Mouse (Mus musculus): ENCODE results near the gene Ppp3ca. TPM values are rescaled to one million over a fixed set of nuclear protein-coding genes. Genes with fewer than 3 reads are reported as not detected.

Ppp3ca gene
- polyA plus RNA-seq, 1 experiment from 2014 or later = 11.3 TPM

GRCm38 (mm10) chr3:136793411-136793810 lies 123.5 kb downstream of the Ppp3ca start:
- Histone ChIP-seq H3K4me3 (replicated peaks) (no peak overlapping the region), H3K9ac (no peak overlapping the region), H3K36me3 (no peaks in the 10 kb centered on the region), H3K9me3 (replicated peaks) (no peaks in the 10 kb centered on the region), H3K4me1 (replicated peaks) (peaks cover 45% of the 10 kb centered on the region), H3K27ac (no peak overlapping the region), H3K27me3 (no peaks in the 10 kb centered on the region), H3K4me2 (no peak overlapping the region)
- no peak for ATAC-seq (ENCODE audit: low read depth)
- no peak for DNase-seq
- WGBS (ENCODE audit: insufficient replicate concordance) = 64% methylated on average over 2 of the region's 2 CpGs

DNA sequence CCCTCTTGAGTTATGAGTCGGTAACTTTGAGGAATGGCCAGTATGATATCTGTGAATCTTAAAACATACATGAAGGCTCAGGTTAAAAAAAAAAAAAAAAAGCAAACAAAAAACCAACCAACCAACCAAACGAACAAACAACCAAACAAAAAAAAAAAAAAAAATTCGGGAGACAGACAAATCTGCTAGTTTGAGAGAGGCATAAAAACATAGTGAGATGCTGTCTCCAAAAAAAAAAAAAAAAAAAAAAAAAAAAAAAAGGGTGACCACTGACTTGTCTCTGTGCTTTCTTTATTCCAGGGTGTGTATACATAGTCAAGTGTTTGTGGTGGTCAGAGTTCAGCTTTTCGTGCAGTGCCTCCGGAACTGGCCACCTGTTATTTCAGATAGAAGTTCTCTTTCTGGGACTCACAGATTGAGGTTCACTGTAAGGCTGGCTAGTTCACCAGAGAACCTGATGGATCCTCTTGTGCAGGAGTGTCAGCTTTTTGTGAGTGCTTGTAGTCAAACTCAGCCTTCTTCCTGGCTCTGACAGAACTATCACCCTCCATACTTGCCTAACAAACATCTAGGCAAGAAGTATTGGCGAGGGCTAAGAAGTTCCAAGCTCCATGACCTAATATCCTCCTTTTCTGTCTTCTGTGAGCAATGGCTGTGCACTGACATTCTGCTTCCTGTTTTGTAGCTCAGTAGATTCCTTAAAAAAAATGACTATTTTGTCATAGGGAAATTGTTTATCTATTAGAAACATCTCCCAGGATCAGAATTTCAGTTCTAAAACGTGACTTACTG lies 124.7 kb downstream of the Ppp3ca start:
- Histone ChIP-seq H3K4me1 (replicated peaks) (peaks cover 42% of the 10 kb centered on the region), H3K27ac (no peak overlapping the region), H3K4me2 (no peak overlapping the region), H3K36me3 (no peaks in the 10 kb centered on the region), H3K27me3 (no peaks in the 10 kb centered on the region), H3K4me3 (replicated peaks) (no peak overlapping the region), H3K9ac (no peak overlapping the region), H3K9me3 (replicated peaks) (no peaks in the 10 kb centered on the region)
- 39% methylated on average over 7 of the region's 7 CpGs for WGBS (ENCODE audit: insufficient replicate concordance)
- ATAC-seq (ENCODE audit: low read depth) (no peak), DNase-seq (no peak)

DNA sequence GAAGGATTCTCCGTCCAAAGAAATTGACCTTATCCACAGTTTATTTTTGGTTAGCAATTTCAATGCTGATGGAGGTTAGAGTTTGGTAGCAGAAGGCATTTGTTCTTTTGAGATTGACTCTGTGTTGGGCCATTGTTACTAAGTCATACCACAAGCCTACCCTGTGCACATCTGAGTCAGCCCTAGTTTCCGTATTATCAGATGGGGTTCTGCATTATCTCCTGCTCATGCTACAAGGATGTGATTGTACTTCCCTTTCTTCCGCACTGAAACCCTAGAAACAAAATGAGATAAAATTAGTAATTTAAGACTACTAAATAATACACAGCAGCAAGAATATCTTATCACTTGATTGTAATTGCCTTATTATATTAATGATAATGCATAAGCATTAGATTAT lies 129.0 kb downstream of the Ppp3ca start:
- Histone ChIP-seq H3K4me3 (replicated peaks) (no peak overlapping the region), H3K4me2 (no peak overlapping the region), H3K9me3 (replicated peaks) (no peaks in the 10 kb centered on the region), H3K27ac (no peak overlapping the region), H3K27me3 (no peaks in the 10 kb centered on the region), H3K4me1 (replicated peaks) (0 out of 2 replicates have a peak, but pooled peaks cover 7% of the 10 kb centered on the region), H3K9ac (no peak overlapping the region), H3K36me3 (no peaks in the 10 kb centered on the region)
- ATAC-seq (ENCODE audit: low read depth) = no peak
- 57% methylated on average over 3 of the region's 3 CpGs for WGBS (ENCODE audit: insufficient replicate concordance)
- DNase-seq = no peak

DNA sequence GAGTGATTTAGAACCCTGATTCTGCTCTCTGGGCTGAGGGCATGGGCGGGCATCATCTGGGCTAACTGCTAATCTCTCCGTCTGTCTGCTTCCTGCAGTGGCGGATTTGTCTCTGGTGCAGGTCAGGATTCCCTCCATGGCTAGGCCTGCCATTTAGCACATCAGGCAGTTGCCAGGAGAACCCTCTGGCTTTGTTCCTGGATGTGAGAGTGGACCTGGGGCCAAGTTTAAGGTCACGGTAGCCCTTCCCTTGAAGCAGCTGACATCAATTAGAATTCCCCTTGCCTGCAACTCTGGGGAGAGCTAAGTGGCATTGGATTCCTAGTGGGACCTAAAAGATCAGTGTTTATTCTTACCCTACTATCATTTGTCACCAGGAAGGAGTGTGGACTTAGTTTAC lies 132.7 kb downstream of the Ppp3ca start:
- ATAC-seq (ENCODE audit: low read depth) = no peak
- no peaks in the 10 kb centered on the region for H3K9me3 ChIP-seq (replicated peaks)
- DNase-seq = no peak
- H3K27me3 ChIP-seq = no peaks in the 10 kb centered on the region
- no peak overlapping the region for H3K27ac ChIP-seq
- H3K4me2 ChIP-seq = no peak overlapping the region
- no peaks in the 10 kb centered on the region for H3K36me3 ChIP-seq
- no peak overlapping the region for H3K4me3 ChIP-seq (replicated peaks)
- H3K4me1 ChIP-seq (replicated peaks) = no peaks in the 10 kb centered on the region
- 54% methylated on average over 4 of the region's 4 CpGs for WGBS (ENCODE audit: insufficient replicate concordance)
- H3K9ac ChIP-seq = no peak overlapping the region

DNA sequence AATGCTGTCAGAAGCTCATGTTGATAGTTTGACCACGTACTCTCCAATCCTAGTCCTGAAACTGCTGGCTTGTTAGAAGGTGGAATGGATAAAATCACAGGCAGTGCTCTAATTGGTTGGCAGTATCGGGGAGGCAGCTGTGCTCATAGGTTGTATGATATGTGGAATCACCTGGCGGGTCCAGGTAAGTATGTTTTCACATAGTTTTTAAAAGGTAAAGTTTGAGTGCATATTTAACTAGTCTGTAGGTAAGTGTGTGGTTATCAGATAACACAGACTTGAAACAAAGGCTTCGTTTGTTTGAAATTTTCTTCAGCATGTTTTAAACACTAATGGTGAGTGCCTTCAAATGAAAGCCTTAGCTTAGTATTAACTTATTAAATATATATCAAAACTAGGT lies 136.0 kb downstream of the Ppp3ca start:
- H3K4me1 ChIP-seq (replicated peaks) = peaks cover 4% of the 10 kb centered on the region; the same call in 1 of the 2 replicates
- H3K27me3 ChIP-seq = no peaks in the 10 kb centered on the region
- 67% methylated on average over 4 of the region's 4 CpGs for WGBS (ENCODE audit: insufficient replicate concordance)
- no peaks in the 10 kb centered on the region for H3K36me3 ChIP-seq
- DNase-seq (no peak), ATAC-seq (ENCODE audit: low read depth) (no peak)
- H3K4me3 ChIP-seq (replicated peaks) = no peak overlapping the region
- H3K4me2 ChIP-seq = no peak overlapping the region
- no peaks in the 10 kb centered on the region for H3K9me3 ChIP-seq (replicated peaks)
- H3K27ac ChIP-seq = no peak overlapping the region
- H3K9ac ChIP-seq = no peak overlapping the region

DNA sequence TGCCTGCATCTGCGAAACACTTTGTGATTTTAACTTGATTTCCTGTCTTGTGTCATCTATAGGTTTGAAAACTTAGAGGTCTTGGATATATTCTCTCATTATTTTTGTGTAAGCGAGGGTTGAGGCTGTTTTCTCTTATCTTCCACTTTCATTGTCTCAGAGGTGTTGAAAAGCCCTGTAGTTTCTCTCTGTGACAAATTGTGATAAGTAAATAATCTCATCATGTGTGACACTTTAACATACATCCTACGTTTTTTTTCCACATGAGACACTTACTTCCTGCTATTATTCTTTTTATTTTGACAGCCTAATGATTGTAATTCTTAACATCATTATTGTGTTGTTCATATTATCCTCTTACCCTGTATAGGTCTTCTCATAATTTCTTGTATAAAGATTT lies 140.3 kb downstream of the Ppp3ca start:
- no peaks in the 10 kb centered on the region for H3K27me3 ChIP-seq
- DNase-seq (no peak), ATAC-seq (ENCODE audit: low read depth) (no peak)
- H3K27ac ChIP-seq = no peak overlapping the region
- H3K9ac ChIP-seq = no peak overlapping the region
- H3K4me2 ChIP-seq = no peak overlapping the region
- H3K4me1 ChIP-seq (replicated peaks) = peaks cover 4% of the 10 kb centered on the region
- no peaks in the 10 kb centered on the region for H3K36me3 ChIP-seq
- no peak overlapping the region for H3K4me3 ChIP-seq (replicated peaks)
- no peaks in the 10 kb centered on the region for H3K9me3 ChIP-seq (replicated peaks)
- WGBS (ENCODE audit: insufficient replicate concordance) = 29% methylated on average over 3 of the region's 3 CpGs

- no peak overlapping the region for H3K4me3 ChIP-seq (replicated peaks)
- no peaks in the 10 kb centered on the region for H3K36me3 ChIP-seq
- no peaks in the 10 kb centered on the region for H3K27me3 ChIP-seq
- no peak for ATAC-seq (ENCODE audit: low read depth)
- H3K4me1 ChIP-seq (replicated peaks) = peaks cover 4% of the 10 kb centered on the region
- 69% methylated on average over 6 of the region's 6 CpGs for WGBS (ENCODE audit: insufficient replicate concordance)
- DNase-seq = no peak
- no peak overlapping the region for H3K27ac ChIP-seq
- no peak overlapping the region for H3K4me2 ChIP-seq
- no peak overlapping the region for H3K9ac ChIP-seq
- no peaks in the 10 kb centered on the region for H3K9me3 ChIP-seq (replicated peaks)
Measured at GRCm38 (mm10) chr3:136812162-136812561, 142.2 kb downstream of the Ppp3ca start.

DNA sequence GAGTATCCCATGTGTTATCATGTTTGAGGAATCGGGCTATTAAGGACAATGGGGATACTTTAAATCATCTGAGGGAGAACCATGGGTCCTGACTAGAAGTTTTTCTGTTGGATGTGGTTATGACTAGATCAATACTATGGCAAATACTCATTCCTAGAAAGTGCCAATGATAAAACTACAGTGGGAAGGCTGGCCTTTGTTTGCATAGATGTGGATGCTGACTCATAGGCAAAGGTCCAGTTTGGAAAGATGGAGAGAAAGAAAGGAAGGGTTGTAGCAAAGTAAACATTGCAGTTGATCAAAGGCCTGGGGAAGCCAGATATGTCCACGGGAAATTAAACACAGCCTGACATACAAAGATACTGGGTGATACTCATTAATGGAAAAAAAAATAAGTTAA lies 142.9 kb downstream of the Ppp3ca start:
- Histone ChIP-seq H3K9me3 (replicated peaks) (no peaks in the 10 kb centered on the region), H3K4me1 (replicated peaks) (peaks cover 4% of the 10 kb centered on the region), H3K27ac (no peak overlapping the region), H3K36me3 (no peaks in the 10 kb centered on the region), H3K4me3 (replicated peaks) (no peak overlapping the region), H3K27me3 (no peaks in the 10 kb centered on the region), H3K4me2 (no peak overlapping the region), H3K9ac (no peak overlapping the region)
- ATAC-seq (ENCODE audit: low read depth) = no peak
- 48% methylated on average over 2 of the region's 2 CpGs for WGBS (ENCODE audit: insufficient replicate concordance)
- DNase-seq = no peak

DNA sequence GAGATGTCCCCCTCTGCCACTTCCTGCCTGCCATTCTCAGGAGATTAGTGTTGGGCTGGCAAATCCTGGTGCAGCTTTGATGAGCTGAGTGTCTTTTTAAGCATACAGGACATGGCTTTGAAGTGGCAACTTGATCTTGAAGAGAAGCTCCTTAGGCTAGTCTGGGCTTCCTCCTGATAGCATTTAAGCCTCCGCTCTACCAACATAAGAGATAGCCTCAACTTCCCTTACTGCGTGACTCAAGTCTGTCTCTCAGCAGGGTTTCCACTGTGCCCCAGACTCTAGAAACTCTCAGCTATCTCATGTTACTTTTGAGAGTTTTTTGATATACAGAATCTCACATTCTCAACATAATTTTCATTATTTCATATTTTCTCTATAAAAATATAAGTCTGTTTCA lies 144.0 kb downstream of the Ppp3ca start:
- Histone ChIP-seq H3K27me3 (no peaks in the 10 kb centered on the region), H3K9ac (no peak overlapping the region), H3K9me3 (replicated peaks) (no peaks in the 10 kb centered on the region), H3K4me2 (no peak overlapping the region), H3K27ac (no peak overlapping the region), H3K4me1 (replicated peaks) (peaks cover 4% of the 10 kb centered on the region), H3K36me3 (no peaks in the 10 kb centered on the region), H3K4me3 (replicated peaks) (no peak overlapping the region)
- ATAC-seq (ENCODE audit: low read depth) (no peak), DNase-seq (no peak)
- WGBS (ENCODE audit: insufficient replicate concordance) = 55% methylated on average over 2 of the region's 2 CpGs

DNA sequence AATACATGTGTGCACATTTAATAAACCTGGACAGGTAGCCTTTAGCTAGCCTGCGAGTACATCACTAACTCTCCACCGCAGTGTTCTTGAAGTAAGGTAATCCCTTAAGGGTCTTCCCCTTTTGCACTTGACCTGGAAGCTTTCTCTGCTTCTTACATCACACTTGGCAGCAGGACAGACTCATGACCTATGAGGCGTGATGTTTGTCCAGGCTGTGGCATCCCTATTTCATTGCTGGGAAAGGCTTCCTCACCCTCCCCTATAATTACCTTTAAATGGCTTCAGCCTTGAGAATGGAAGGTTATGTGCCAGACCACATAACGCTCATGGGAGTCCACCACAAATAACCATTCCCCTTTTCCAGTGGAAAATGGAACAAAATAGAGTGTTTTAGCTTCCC lies 145.0 kb downstream of the Ppp3ca start:
- Histone ChIP-seq H3K9me3 (replicated peaks) (no peaks in the 10 kb centered on the region), H3K4me3 (replicated peaks) (no peak overlapping the region), H3K27ac (no peak overlapping the region), H3K9ac (no peak overlapping the region), H3K4me1 (replicated peaks) (peaks cover 3% of the 10 kb centered on the region), H3K27me3 (no peaks in the 10 kb centered on the region), H3K4me2 (no peak overlapping the region), H3K36me3 (no peaks in the 10 kb centered on the region)
- 78% methylated on average over 4 of the region's 4 CpGs for WGBS (ENCODE audit: insufficient replicate concordance)
- no peak for ATAC-seq (ENCODE audit: low read depth)
- no peak for DNase-seq

- H3K36me3 ChIP-seq = no peaks in the 10 kb centered on the region
- H3K4me3 ChIP-seq (replicated peaks) = no peak overlapping the region
- H3K9me3 ChIP-seq (replicated peaks) = no peaks in the 10 kb centered on the region
- H3K27ac ChIP-seq = no peak overlapping the region
- H3K4me1 ChIP-seq (replicated peaks) = no peaks in the 10 kb centered on the region; the same call in 1 of the 2 replicates
- ATAC-seq (ENCODE audit: low read depth) (peak; percentile 61), DNase-seq (no peak)
- no peak overlapping the region for H3K9ac ChIP-seq
- 78% methylated on average over 3 of the region's 3 CpGs for WGBS (ENCODE audit: insufficient replicate concordance)
- H3K27me3 ChIP-seq = no peaks in the 10 kb centered on the region
- H3K4me2 ChIP-seq = no peak overlapping the region
Measured at GRCm38 (mm10) chr3:136816319-136816718, 146.4 kb downstream of the Ppp3ca start.

DNA sequence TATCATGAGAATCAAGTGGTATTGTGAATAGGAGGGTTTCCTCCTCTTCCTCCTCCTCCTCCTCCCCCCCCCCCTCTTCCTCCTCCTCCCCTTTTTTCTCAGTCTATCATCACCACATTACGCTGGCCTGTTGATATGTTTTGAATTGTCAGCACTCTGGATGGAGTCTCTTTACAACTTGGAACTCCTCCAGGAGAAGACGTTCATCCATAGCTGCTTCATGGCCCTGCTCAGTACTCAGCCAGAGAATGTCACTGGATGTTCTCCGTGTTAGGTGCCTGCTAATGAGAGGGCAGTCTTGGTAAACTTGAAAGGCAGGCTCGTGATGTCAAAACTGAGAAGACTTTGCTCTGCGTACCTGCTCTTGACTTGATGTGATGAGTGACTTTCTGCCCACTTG lies 149.1 kb downstream of the Ppp3ca start:
- no peak overlapping the region for H3K27ac ChIP-seq
- H3K36me3 ChIP-seq = no peaks in the 10 kb centered on the region
- WGBS (ENCODE audit: insufficient replicate concordance) = 73% methylated on average over 5 of the region's 5 CpGs
- no peak overlapping the region for H3K4me2 ChIP-seq
- DNase-seq (no peak), ATAC-seq (ENCODE audit: low read depth) (no peak)
- no peaks in the 10 kb centered on the region for H3K27me3 ChIP-seq
- no peak overlapping the region for H3K9ac ChIP-seq
- H3K4me1 ChIP-seq (replicated peaks) = peaks cover 6% of the 10 kb centered on the region
- no peaks in the 10 kb centered on the region for H3K9me3 ChIP-seq (replicated peaks)
- no peak overlapping the region for H3K4me3 ChIP-seq (replicated peaks)
